Mouse (Mus musculus) neural tube, embryonic 15.5 days (tissue): ENCODE measurements around the gene Rab5c. TPM values are rescaled to one million over a fixed set of nuclear protein-coding genes. Genes with fewer than 3 reads are reported as not detected.

Source experiments
- polyA plus RNA-seq: library from polyadenylated mRNA; unstranded; fragments of >200 nt; fragmentation: Nextera tagmentation; extraction: Ambion mirVana; gene quantifications from 2 replicates; pipeline ENCODE4 v1.2.1, GENCODE M21; 2015

Gene Rab5c
- polyA plus RNA-seq, 1 experiment from 2014 or later = 49.8 TPM

Other genes starting within 250 kb of the Rab5c start
- gene Acly, start 210.2 kb downstream of the Rab5c start, polyA plus RNA-seq = 213 and 218 TPM in 2 replicates
- 1.2 and 2.1 TPM in 2 replicates for gene Ttc25, start 192.6 kb downstream of the Rab5c start, polyA plus RNA-seq
- 62.0 and 74.6 TPM in 2 replicates for gene Cnp, start 163.3 kb downstream of the Rab5c start, polyA plus RNA-seq
- 90.1 and 96.3 TPM in 2 replicates for gene Nkiras2, start 119.0 kb downstream of the Rab5c start, polyA plus RNA-seq
- gene Dnajc7, start 118.0 kb downstream of the Rab5c start, polyA plus RNA-seq = 287 and 298 TPM in 2 replicates
- gene Zfp385c, start 45.8 kb downstream of the Rab5c start, polyA plus RNA-seq = 0.77 TPM in 2 replicates
- 2.7 and 4.4 TPM in 2 replicates for gene Dhx58, start 33.9 kb downstream of the Rab5c start, polyA plus RNA-seq
- gene Kat2a, start 25.8 kb downstream of the Rab5c start, polyA plus RNA-seq = 64.4 and 67.2 TPM in 2 replicates
- gene Hspb9, start 24.4 kb downstream of the Rab5c start, polyA plus RNA-seq = 0.43 TPM in 1 of 2 replicates, not detected in the other
- gene Kcnh4, start 21.7 kb upstream of the Rab5c start, polyA plus RNA-seq = 6.0 and 9.0 TPM in 2 replicates
- gene Hcrt, start 24.7 kb upstream of the Rab5c start, polyA plus RNA-seq = 0.33 and 0.75 TPM in 2 replicates
- 8.5 and 9.9 TPM in 2 replicates for gene Ghdc, start 32.7 kb upstream of the Rab5c start, polyA plus RNA-seq
- 18.5 and 25.5 TPM in 2 replicates for gene Stat5b, start 112.5 kb upstream of the Rab5c start, polyA plus RNA-seq
- 2.1 and 10.1 TPM in 2 replicates for gene Stat5a, start 121.1 kb upstream of the Rab5c start, polyA plus RNA-seq
- 57.9 and 66.9 TPM in 2 replicates for gene Stat3, start 201.3 kb upstream of the Rab5c start, polyA plus RNA-seq
- gene Cavin1, start 232.7 kb upstream of the Rab5c start, polyA plus RNA-seq = 45.6 and 73.4 TPM in 2 replicates